Mouse (Mus musculus): Measurements from ENCODE around the gene Cst6.

DNA sequence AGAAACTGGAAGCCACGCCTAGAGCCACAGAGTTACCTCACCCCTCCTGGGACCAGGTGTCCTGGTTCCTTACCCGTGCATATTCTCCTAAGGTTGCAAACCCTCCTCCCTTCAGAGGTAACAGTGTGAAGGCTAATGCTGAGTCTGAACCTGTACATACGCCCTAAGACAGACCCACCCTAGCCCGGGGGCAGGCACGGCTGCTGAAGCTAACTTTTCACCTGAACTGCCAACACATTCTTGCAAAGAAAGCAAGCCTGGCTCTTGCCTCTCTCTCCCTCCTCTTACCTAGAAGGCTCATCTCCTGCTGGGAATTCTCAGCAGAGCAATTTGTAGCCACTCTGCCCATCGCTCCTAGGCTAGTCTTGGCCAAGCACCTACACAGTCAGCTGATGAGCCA, 48.8 kb downstream of the Cst6 start:
- TF ChIP-seq CTCF (conservative IDR thresholded peaks at IDR 0.05; ENCODE audit: low read length) (no peak), POU5F1 (IDR thresholded peaks at IDR 0.05; ENCODE audit: borderline replicate concordance, low read length) (no peak), NANOG (IDR thresholded peaks at IDR 0.05; ENCODE audit: borderline replicate concordance, low read length) (no peak; the same call in 1 of the 2 replicates)
